Mouse (Mus musculus) kidney, embryonic 16.5 days (tissue): Measurements from ENCODE around the gene Arhgap23. TPM values are rescaled to one million over a fixed set of nuclear protein-coding genes. Genes with fewer than 3 reads are reported as not detected.

Experiments used
- ATAC-seq: fragments of 200-750 bp; cut with Nextera tagmentation; 2 replicates; pipeline ENCODE4 v1.8.0; 2017; ENCODE audit warnings: moderate TSS enrichment; ENCODE audit not compliant: low FRiP score, low TSS enrichment
- H3K27ac ChIP-seq: fragments of 300-500 bp; sonication (generic); 2 replicates; pipeline ENCODE4 v1.5.1; 2014; ENCODE audit warnings: low read length
- H3K27me3 ChIP-seq: fragments of 300-500 bp; sonication (generic); 2 replicates; pipeline ENCODE4 v1.6.1; 2014; ENCODE audit warnings: low read length, control low read depth, mixed read lengths; ENCODE audit not compliant: insufficient read depth
- H3K36me3 ChIP-seq: fragments of 300-500 bp; sonication (generic); 2 replicates; pipeline ENCODE4 v1.6.1; 2014; ENCODE audit warnings: low read length, control low read depth, mixed read lengths; ENCODE audit not compliant: insufficient read depth
- H3K4me1 ChIP-seq: fragments of 300-500 bp; sonication (generic); 2 replicates; pipeline ENCODE4 v1.6.1; 2014; ENCODE audit warnings: low read length, control low read depth, mixed read lengths; ENCODE audit not compliant: insufficient read depth
- H3K4me2 ChIP-seq: fragments of 300-500 bp; sonication (generic); replicated peaks from 2 replicates; pipeline ENCODE4 v1.6.1; 2014; ENCODE audit warnings: low read depth, low read length
- H3K4me3 ChIP-seq: fragments of 300-500 bp; sonication (generic); 2 replicates; pipeline ENCODE4 v1.5.1; 2014; ENCODE audit warnings: mild to moderate bottlenecking, low read length
- H3K9ac ChIP-seq: fragments of 300-500 bp; sonication (generic); replicated peaks from 2 replicates; pipeline ENCODE4 v1.6.1; 2014; ENCODE audit warnings: low read length
- H3K9me3 ChIP-seq: fragments of 300-500 bp; sonication (generic); 2 replicates; pipeline ENCODE4 v1.6.1; 2016; ENCODE audit warnings: low read length, control low read depth
- WGBS: fragments of 180-500 bp; shearing (Covaris S2); extraction: QIAGEN DNeasy Blood & Tissue Kit; methylation state at CpG from one replicate; pipeline ENCODE4 v1.1.7; 2014; 5-methylcytosine and 5-hydroxymethylcytosine counted together
- polyA plus RNA-seq: library from polyadenylated mRNA; unstranded; fragments of >200 nt; fragmentation: Nextera tagmentation; extraction: Ambion mirVana; gene quantifications from 2 replicates; pipeline ENCODE4 v1.2.1, GENCODE M21; 2015

The Arhgap23 gene
- polyA plus RNA-seq, 1 experiment from 2014 or later, result 6.2 TPM

- H3K9ac ChIP-seq, result peak overlapping the region; percentile 71
- 25% methylated on average over 10 of the region's 10 CpGs for WGBS
- no peaks in the 10 kb centered on the region for H3K27me3 ChIP-seq
- no peaks in the 10 kb centered on the region for H3K9me3 ChIP-seq
- peaks cover 55% of the 10 kb centered on the region for H3K36me3 ChIP-seq
- peak overlapping the region; percentile 72 for H3K4me2 ChIP-seq
- peak overlapping the region; percentile 48 for H3K4me3 ChIP-seq
- ATAC-seq, result peak; percentile 44
- H3K27ac ChIP-seq, result peak overlapping the region; percentile 43
- H3K4me1 ChIP-seq, result peaks cover 25% of the 10 kb centered on the region
Observed at GRCm38 (mm10) chr11:97450305-97450922, 35.1 kb downstream of the Arhgap23 start.

- H3K27me3 ChIP-seq, result no peaks in the 10 kb centered on the region
- H3K4me3 ChIP-seq, result no peak overlapping the region
- H3K4me2 ChIP-seq, result no peak overlapping the region
- H3K36me3 ChIP-seq, result peaks cover 58% of the 10 kb centered on the region
- no peaks in the 10 kb centered on the region for H3K9me3 ChIP-seq
- no peak for ATAC-seq
- 97% methylated on average over 15 of the region's 15 CpGs for WGBS
- H3K27ac ChIP-seq, result no peak overlapping the region
- H3K4me1 ChIP-seq, result peaks cover 29% of the 10 kb centered on the region
- H3K9ac ChIP-seq, result no peak overlapping the region
Observed at GRCm38 (mm10) chr11:97451625-97452024, 36.3 kb downstream of the Arhgap23 start.

- no peak overlapping the region for H3K4me3 ChIP-seq
- WGBS, result 81% methylated on average over 4 of the region's 4 CpGs
- peaks cover 9% of the 10 kb centered on the region; the same call in 1 of the 2 replicates for H3K4me1 ChIP-seq
- H3K27ac ChIP-seq, result no peak overlapping the region
- H3K36me3 ChIP-seq, result peaks cover 70% of the 10 kb centered on the region
- ATAC-seq, result no peak
- H3K4me2 ChIP-seq, result no peak overlapping the region
- no peak overlapping the region for H3K9ac ChIP-seq
- no peaks in the 10 kb centered on the region for H3K9me3 ChIP-seq
- no peaks in the 10 kb centered on the region for H3K27me3 ChIP-seq
Observed at GRCm38 (mm10) chr11:97457120-97457519, 41.8 kb downstream of the Arhgap23 start.

GRCm38 (mm10) chr11:97461307-97461820 is 46.0 kb downstream of the Arhgap23 start:
- Histone ChIP-seq H3K9me3 (no peaks in the 10 kb centered on the region), H3K36me3 (peaks cover 81% of the 10 kb centered on the region), H3K4me3 (no peak overlapping the region), H3K27ac (no peak overlapping the region), H3K4me2 (no peak overlapping the region), H3K4me1 (peaks cover 7% of the 10 kb centered on the region; the same call in 1 of the 2 replicates), H3K27me3 (no peaks in the 10 kb centered on the region), H3K9ac (no peak overlapping the region)
- no peak for ATAC-seq
- WGBS, result 96% methylated on average over 3 of the region's 3 CpGs

- H3K27me3 ChIP-seq, result no peaks in the 10 kb centered on the region
- H3K4me3 ChIP-seq, result no peak overlapping the region
- no peaks in the 10 kb centered on the region for H3K9me3 ChIP-seq
- 92% methylated on average over 6 of the region's 6 CpGs for WGBS
- no peaks in the 10 kb centered on the region for H3K4me1 ChIP-seq
- no peak overlapping the region for H3K9ac ChIP-seq
- no peak overlapping the region for H3K27ac ChIP-seq
- ATAC-seq, result no peak
- H3K4me2 ChIP-seq, result no peak overlapping the region
- H3K36me3 ChIP-seq, result peaks cover 79% of the 10 kb centered on the region
Observed at GRCm38 (mm10) chr11:97462538-97462937, 47.2 kb downstream of the Arhgap23 start.

- no peak overlapping the region for H3K27ac ChIP-seq
- no peaks in the 10 kb centered on the region for H3K4me1 ChIP-seq
- no peaks in the 10 kb centered on the region for H3K9me3 ChIP-seq
- H3K9ac ChIP-seq, result no peak overlapping the region
- H3K4me3 ChIP-seq, result no peak overlapping the region
- 58% methylated on average over 29 of the region's 33 CpGs for WGBS
- no peak for ATAC-seq
- no peak overlapping the region for H3K4me2 ChIP-seq
- H3K27me3 ChIP-seq, result no peaks in the 10 kb centered on the region
- peaks cover 83% of the 10 kb centered on the region for H3K36me3 ChIP-seq
Observed at GRCm38 (mm10) chr11:97463166-97463565, 47.8 kb downstream of the Arhgap23 start.

- Histone ChIP-seq H3K36me3 (peaks cover 79% of the 10 kb centered on the region), H3K27ac (no peak overlapping the region), H3K4me3 (no peak overlapping the region), H3K9ac (no peak overlapping the region), H3K9me3 (no peaks in the 10 kb centered on the region), H3K27me3 (no peaks in the 10 kb centered on the region), H3K4me1 (no peaks in the 10 kb centered on the region), H3K4me2 (no peak overlapping the region)
- no peak for ATAC-seq
- 74% methylated on average over 4 of the region's 4 CpGs for WGBS
Observed at GRCm38 (mm10) chr11:97463991-97464390, 48.7 kb downstream of the Arhgap23 start.

- Histone ChIP-seq H3K9me3 (no peaks in the 10 kb centered on the region), H3K9ac (no peak overlapping the region), H3K36me3 (peaks cover 79% of the 10 kb centered on the region), H3K4me1 (no peaks in the 10 kb centered on the region), H3K4me3 (no peak overlapping the region), H3K27ac (no peak overlapping the region), H3K4me2 (no peak overlapping the region), H3K27me3 (no peaks in the 10 kb centered on the region)
- 81% methylated on average over 12 of the region's 12 CpGs for WGBS
- no peak for ATAC-seq
Observed at GRCm38 (mm10) chr11:97465957-97466356, 50.6 kb downstream of the Arhgap23 start.

GRCm38 (mm10) chr11:97466444-97467160 is 51.3 kb downstream of the Arhgap23 start:
- WGBS, result 77% methylated on average over 10 of the region's 10 CpGs
- Histone ChIP-seq H3K4me3 (no peak overlapping the region), H3K4me1 (no peaks in the 10 kb centered on the region), H3K9ac (no peak overlapping the region), H3K27ac (no peak overlapping the region), H3K9me3 (no peaks in the 10 kb centered on the region), H3K4me2 (no peak overlapping the region), H3K27me3 (no peaks in the 10 kb centered on the region), H3K36me3 (peaks cover 77% of the 10 kb centered on the region)
- no peak for ATAC-seq
